Mouse (Mus musculus): ENCODE measurements around the gene Olfr1303. TPM values are rescaled to one million over a fixed set of nuclear protein-coding genes. Genes with fewer than 3 reads are reported as not detected.

The Olfr1303 gene
- not detected in 2 replicates for total RNA-seq (2014; rRNA removed)
- polyA plus RNA-seq (2015; fragmentation: Nextera tagmentation; extraction: Ambion mirVana), result not detected in 2 replicates

DNA sequence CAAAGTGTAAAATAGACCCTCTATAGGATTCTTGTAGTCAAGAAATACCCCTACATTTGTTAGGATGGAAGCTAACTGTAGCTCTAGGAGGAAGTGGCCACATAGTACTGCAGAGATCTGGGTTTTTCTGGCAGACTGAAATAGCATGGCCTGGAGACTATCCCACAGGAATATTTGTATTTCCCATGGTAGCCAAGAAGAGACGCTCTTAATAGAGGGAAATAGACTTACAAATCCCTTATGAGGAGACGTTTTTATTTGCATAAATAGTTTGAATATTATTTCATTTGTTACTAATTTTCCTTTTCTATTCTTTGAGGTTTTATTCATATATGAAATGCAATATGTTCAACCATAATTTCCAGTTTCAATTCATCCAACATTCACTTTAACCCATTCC is at the start of gene Olfr1303:
TSS of gene Olfr1303 (minus strand) at position 101 of the 400 bp plus-strand sequence.
- Histone ChIP-seq H3K4me1 (ENCODE audit: insufficient read depth) (no peaks in the 10 kb centered on the region), H3K4me3 (ENCODE audit: low read depth, low read length) (no peak within 1 kb of the TSS), H3K27me3 (ENCODE audit: insufficient read depth, low read length) (no peaks in the 10 kb centered on the region), H3K9me3 (ENCODE audit: low read length) (no peaks in the 10 kb centered on the region), H3K9ac (no peak within 1 kb of the TSS), H3K4me2 (ENCODE audit: low read depth) (no peak within 1 kb of the TSS), H3K36me3 (ENCODE audit: insufficient read depth) (no peaks in the 10 kb centered on the region), H3K27ac (ENCODE audit: low read depth, low read length) (no peak within 1 kb of the TSS)
- WGBS, result 88% methylated on average over 2 of the region's 2 CpGs
- no peak for ATAC-seq
- no peak for TF ChIP-seq CTCF (IDR thresholded peaks at IDR 0.05; ENCODE audit: low read depth)
- DNase-seq, result no peak

GRCm38 (mm10) chr2:111812936-111813335 is 7.2 kb downstream of the Olfr1303 start:
- no peak overlapping the region for H3K4me3 ChIP-seq (ENCODE audit: low read depth, low read length)
- ATAC-seq, result no peak
- no peaks in the 10 kb centered on the region for H3K36me3 ChIP-seq (ENCODE audit: insufficient read depth)
- no peaks in the 10 kb centered on the region for H3K27me3 ChIP-seq (ENCODE audit: insufficient read depth, low read length)
- H3K27ac ChIP-seq (ENCODE audit: low read depth, low read length), result no peak overlapping the region
- TF ChIP-seq CTCF (IDR thresholded peaks at IDR 0.05; ENCODE audit: low read depth), result no peak
- H3K4me1 ChIP-seq (ENCODE audit: insufficient read depth), result no peaks in the 10 kb centered on the region
- H3K9ac ChIP-seq, result no peak overlapping the region
- H3K4me2 ChIP-seq (ENCODE audit: low read depth), result no peak overlapping the region
- no peaks in the 10 kb centered on the region for H3K9me3 ChIP-seq (ENCODE audit: low read length)
- no peak for DNase-seq

DNA sequence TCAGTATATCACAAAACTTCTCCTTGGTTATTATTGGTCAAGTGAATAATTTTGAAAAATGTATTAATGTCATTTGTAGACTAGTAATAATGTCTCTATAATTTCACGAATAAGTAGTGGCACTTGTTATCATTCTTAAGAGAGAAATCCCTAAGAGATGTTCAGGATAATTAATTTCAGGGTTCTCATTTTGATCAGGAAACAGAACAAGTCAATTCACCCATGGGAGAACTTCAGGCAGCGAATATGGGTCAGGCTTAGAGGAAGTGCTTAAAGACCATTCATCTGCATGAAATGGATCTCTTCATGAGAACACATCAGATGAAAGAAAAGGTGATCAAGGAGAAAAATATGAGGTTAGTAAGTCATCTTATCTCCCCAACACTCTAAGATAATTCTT is 43.0 kb downstream of the Olfr1303 start, which contains the start of gene Olfr1302:
TSS of gene Olfr1302 (plus strand) at position 301 of the 400 bp plus-strand sequence.
- no peaks in the 10 kb centered on the region for H3K36me3 ChIP-seq (ENCODE audit: insufficient read depth)
- no peak within 1 kb of the TSS for H3K4me2 ChIP-seq (ENCODE audit: low read depth)
- no peaks in the 10 kb centered on the region for H3K27me3 ChIP-seq (ENCODE audit: insufficient read depth, low read length)
- no peak within 1 kb of the TSS for H3K9ac ChIP-seq
- 84% methylated on average over 2 of the region's 2 CpGs for WGBS
- no peak for DNase-seq
- H3K4me3 ChIP-seq (ENCODE audit: low read depth, low read length), result no peak within 1 kb of the TSS
- H3K4me1 ChIP-seq (ENCODE audit: insufficient read depth), result no peaks in the 10 kb centered on the region
- ATAC-seq, result no peak
- H3K9me3 ChIP-seq (ENCODE audit: low read length), result no peaks in the 10 kb centered on the region
- no peak within 1 kb of the TSS for H3K27ac ChIP-seq (ENCODE audit: low read depth, low read length)
- TF ChIP-seq CTCF (IDR thresholded peaks at IDR 0.05; ENCODE audit: low read depth), result no peak

Other genes with a start within 250 kb of the Olfr1303 start
- gene Olfr1297, start 193.8 kb downstream of the Olfr1303 start, total RNA-seq (2014; rRNA removed), result not detected in 2 replicates
- gene Olfr1297, start 193.8 kb downstream of the Olfr1303 start, polyA plus RNA-seq (2015; fragmentation: Nextera tagmentation; extraction: Ambion mirVana), result not detected in 2 replicates
- gene Olfr1298, start 171.1 kb downstream of the Olfr1303 start, total RNA-seq (2014; rRNA removed), result not detected in 2 replicates
- gene Olfr1298, start 171.1 kb downstream of the Olfr1303 start, polyA plus RNA-seq (2015; fragmentation: Nextera tagmentation; extraction: Ambion mirVana), result not detected in 2 replicates
- not detected in 2 replicates for gene Olfr1299, start 158.9 kb downstream of the Olfr1303 start, total RNA-seq (2014; rRNA removed)
- gene Olfr1299, start 158.9 kb downstream of the Olfr1303 start, polyA plus RNA-seq (2015; fragmentation: Nextera tagmentation; extraction: Ambion mirVana), result not detected in 2 replicates
- gene Olfr1301, start 69.3 kb downstream of the Olfr1303 start, total RNA-seq (2014; rRNA removed), result not detected in 2 replicates
- gene Olfr1301, start 69.3 kb downstream of the Olfr1303 start, polyA plus RNA-seq (2015; fragmentation: Nextera tagmentation; extraction: Ambion mirVana), result not detected in 2 replicates
- not detected in 2 replicates for gene Olfr1302, start 42.9 kb downstream of the Olfr1303 start, total RNA-seq (2014; rRNA removed)
- not detected in 2 replicates for gene Olfr1302, start 42.9 kb downstream of the Olfr1303 start, polyA plus RNA-seq (2015; fragmentation: Nextera tagmentation; extraction: Ambion mirVana)
- not detected in 2 replicates for gene Olfr1305, start 56.8 kb upstream of the Olfr1303 start, total RNA-seq (2014; rRNA removed)
- not detected in 2 replicates for gene Olfr1305, start 56.8 kb upstream of the Olfr1303 start, polyA plus RNA-seq (2015; fragmentation: Nextera tagmentation; extraction: Ambion mirVana)
- gene Olfr1306, start 95.9 kb upstream of the Olfr1303 start, total RNA-seq (2014; rRNA removed), result not detected in 2 replicates
- not detected in 2 replicates for gene Olfr1306, start 95.9 kb upstream of the Olfr1303 start, polyA plus RNA-seq (2015; fragmentation: Nextera tagmentation; extraction: Ambion mirVana)
- gene Olfr1307, start 129.1 kb upstream of the Olfr1303 start, total RNA-seq (2014; rRNA removed), result not detected in 2 replicates
- gene Olfr1307, start 129.1 kb upstream of the Olfr1303 start, polyA plus RNA-seq (2015; fragmentation: Nextera tagmentation; extraction: Ambion mirVana), result 0.01 TPM in 1 of 2 replicates, not detected in the other
- gene Olfr1308, start 144.6 kb upstream of the Olfr1303 start, total RNA-seq (2014; rRNA removed), result not detected in 2 replicates
- not detected in 2 replicates for gene Olfr1308, start 144.6 kb upstream of the Olfr1303 start, polyA plus RNA-seq (2015; fragmentation: Nextera tagmentation; extraction: Ambion mirVana)
- not detected in 2 replicates for gene Olfr1309, start 169.9 kb upstream of the Olfr1303 start, total RNA-seq (2014; rRNA removed)
- gene Olfr1309, start 169.9 kb upstream of the Olfr1303 start, polyA plus RNA-seq (2015; fragmentation: Nextera tagmentation; extraction: Ambion mirVana), result not detected in 2 replicates
- gene Olfr1310, start 192.4 kb upstream of the Olfr1303 start, total RNA-seq (2014; rRNA removed), result not detected in 2 replicates
- gene Olfr1310, start 192.4 kb upstream of the Olfr1303 start, polyA plus RNA-seq (2015; fragmentation: Nextera tagmentation; extraction: Ambion mirVana), result not detected in 2 replicates
- gene Olfr1311, start 204.1 kb upstream of the Olfr1303 start, total RNA-seq (2014; rRNA removed), result not detected in 2 replicates
- not detected in 2 replicates for gene Olfr1311, start 204.1 kb upstream of the Olfr1303 start, polyA plus RNA-seq (2015; fragmentation: Nextera tagmentation; extraction: Ambion mirVana)
- not detected in 2 replicates for gene Olfr1312, start 229.9 kb upstream of the Olfr1303 start, total RNA-seq (2014; rRNA removed)
- gene Olfr1312, start 229.9 kb upstream of the Olfr1303 start, polyA plus RNA-seq (2015; fragmentation: Nextera tagmentation; extraction: Ambion mirVana), result not detected in 2 replicates

Data from forebrain, postnatal 0 days (tissue).